ENCODE assay signal across 15 mouse cellular contexts in genomic region chr2:59208276-59208675, GRCm38 (mm10).
"Had no signal": no experiment of that assay in that cellular context is flagged by ENCODE, and none has a peak within 500 bp of the region (broad histone marks: within the 10 kb centered on the region; RNA-seq: fewer than 3 reads in every experiment).

No protein-coding gene starts in this region.

- H3K27me3 ChIP-seq: limb, embryonic 15.5 days; liver, embryonic 15.5 days; midbrain, embryonic 15.5 days; neural tube, embryonic 13.5 days had no signal

- H3K9ac ChIP-seq: limb, embryonic 15.5 days; liver, embryonic 15.5 days; lung, embryonic 14.5 days; midbrain, embryonic 15.5 days had no signal

- H3K4me2 ChIP-seq: limb, embryonic 15.5 days; liver, embryonic 15.5 days; lung, embryonic 14.5 days; midbrain, embryonic 15.5 days; neural tube, embryonic 13.5 days had no signal

- DNase-seq: kidney, postnatal 14 days; layer of hippocampus, adult 9-11 months; layer of hippocampus, postnatal 36 days; lung, embryonic 14.5 days; lung, postnatal 10 days; lung, postnatal 4 days; right cerebral cortex, postnatal 4 days; spleen, adult 18-20 months; thymus, adult 18-20 months; thymus, postnatal 14 days had no signal

- H3K4me3 ChIP-seq: limb, embryonic 15.5 days; liver, embryonic 15.5 days; midbrain, embryonic 10.5 days; midbrain, embryonic 15.5 days; neural tube, embryonic 13.5 days had no signal

- H3K9me3 ChIP-seq: limb, embryonic 15.5 days; liver, embryonic 15.5 days; midbrain, embryonic 10.5 days; midbrain, embryonic 15.5 days; neural tube, embryonic 13.5 days had no signal

- H3K27ac ChIP-seq: limb, embryonic 15.5 days; liver, embryonic 15.5 days; midbrain, embryonic 10.5 days; neural tube, embryonic 13.5 days had no signal

- H3K36me3 ChIP-seq: midbrain, embryonic 10.5 days; midbrain, embryonic 15.5 days; neural tube, embryonic 13.5 days had no signal
